Mouse (Mus musculus) cortical plate, adult 2 months (tissue): Measurements from ENCODE around the gene Ccdc88b.

Source experiments
- CTCF ChIP-seq: fragments of 200-500 bp; IDR thresholded peaks from 2 replicates; pipeline ENCODE4 v1.5.1; 2011; ENCODE audit warnings: mild to moderate bottlenecking, control low read depth, low read length; ENCODE audit not compliant: insufficient read depth; ENCODE audit errors: extremely low read depth
- POLR2A ChIP-seq: fragments of 200-500 bp; IDR thresholded peaks from 2 replicates; pipeline ENCODE4 v1.6.1; 2011; ENCODE audit warnings: mild to moderate bottlenecking, low read length, control low read depth; ENCODE audit not compliant: insufficient read depth; ENCODE audit errors: extremely low read depth

GRCm38 (mm10) chr19:6842353-6842752 lies 15.7 kb downstream of the Ccdc88b start:
- no peak for TF ChIP-seq POLR2A
- TF ChIP-seq CTCF, result no peak
